Mouse (Mus musculus) right cerebral cortex, adult 18-20 months (tissue): Measurements from ENCODE around the gene 4930447C04Rik.

Experiments used
- DNase-seq: peaks from one replicate; pipeline ENCODE4 v3.0.0; 2022; ENCODE audit warnings: mixed read lengths

The 4930447C04Rik gene

GRCm38 (mm10) chr12:72940071-72940821 is at the start of gene 4930447C04Rik:
Gene 4930447C04Rik (minus strand): TSS chr12:72940774.
- no peak for DNase-seq

GRCm38 (mm10) chr12:72983071-72983857 is 42.7 kb upstream of the 4930447C04Rik start:
- no peak for DNase-seq

GRCm38 (mm10) chr12:72982616-72983015 is 42.0 kb upstream of the 4930447C04Rik start:
- DNase-seq, result no peak

GRCm38 (mm10) chr12:72979236-72979635 is 38.7 kb upstream of the 4930447C04Rik start:
- no peak for DNase-seq

GRCm38 (mm10) chr12:72977851-72978250 is 37.3 kb upstream of the 4930447C04Rik start:
- DNase-seq, result no peak

- DNase-seq, result peak; percentile 73
Measured at GRCm38 (mm10) chr12:72976718-72977117, 36.1 kb upstream of the 4930447C04Rik start.

- no peak for DNase-seq
Measured at GRCm38 (mm10) chr12:72976172-72976571, 35.6 kb upstream of the 4930447C04Rik start.

GRCm38 (mm10) chr12:72973161-72973560 is 32.6 kb upstream of the 4930447C04Rik start:
- DNase-seq, result peak; percentile 35

GRCm38 (mm10) chr12:72970620-72971019 is 30.0 kb upstream of the 4930447C04Rik start:
- DNase-seq, result no peak

- DNase-seq, result no peak
Measured at GRCm38 (mm10) chr12:72967541-72967940, 27.0 kb upstream of the 4930447C04Rik start.

GRCm38 (mm10) chr12:72962761-72963160 is 22.2 kb upstream of the 4930447C04Rik start:
- no peak for DNase-seq

GRCm38 (mm10) chr12:72958446-72958845 is 17.9 kb upstream of the 4930447C04Rik start:
- no peak for DNase-seq

- no peak for DNase-seq
Measured at GRCm38 (mm10) chr12:72957829-72958424, 17.4 kb upstream of the 4930447C04Rik start.

- no peak for DNase-seq
Measured at GRCm38 (mm10) chr12:72954906-72955305, 14.3 kb upstream of the 4930447C04Rik start.

GRCm38 (mm10) chr12:72953858-72954257 is 13.3 kb upstream of the 4930447C04Rik start:
- no peak for DNase-seq

GRCm38 (mm10) chr12:72953089-72953488 is 12.5 kb upstream of the 4930447C04Rik start:
- no peak for DNase-seq

- DNase-seq, result no peak
Measured at GRCm38 (mm10) chr12:72947335-72947734, 6.8 kb upstream of the 4930447C04Rik start.

GRCm38 (mm10) chr12:72946805-72947204 is 6.2 kb upstream of the 4930447C04Rik start:
- DNase-seq, result no peak

- no peak for DNase-seq
Measured at GRCm38 (mm10) chr12:72946064-72946395, 5.5 kb upstream of the 4930447C04Rik start.

GRCm38 (mm10) chr12:72945301-72946063 is 4.9 kb upstream of the 4930447C04Rik start:
- no peak for DNase-seq

GRCm38 (mm10) chr12:72944411-72945225 is 4.0 kb upstream of the 4930447C04Rik start:
- DNase-seq, result no peak

GRCm38 (mm10) chr12:72943574-72944110 is 3.1 kb upstream of the 4930447C04Rik start:
- no peak for DNase-seq
